Comparison of ENCODE assay signal across 16 mouse cellular contexts in the genomic region with DNA sequence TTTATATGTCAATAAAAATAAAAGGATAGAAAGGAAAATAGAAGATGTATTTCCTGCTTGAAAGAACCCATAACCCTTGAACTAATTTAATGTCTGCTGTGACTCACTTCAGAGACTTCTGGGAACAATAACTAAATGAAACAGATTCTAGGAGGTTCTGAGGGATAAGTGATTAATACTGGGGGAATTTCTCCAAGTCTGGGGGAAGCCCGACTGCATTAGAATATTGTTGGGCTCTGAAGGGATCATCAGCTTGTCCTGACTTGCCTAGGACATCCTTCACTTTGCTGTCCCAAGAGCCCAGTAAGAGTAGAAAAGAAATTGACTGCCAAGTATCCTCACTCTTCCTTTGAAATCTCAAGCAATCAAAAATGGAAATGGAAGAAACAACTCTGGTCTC. TPM values are rescaled to one million over a fixed set of nuclear protein-coding genes. Genes with fewer than 3 reads are reported as not detected.
DNase-seq lines count a peak whose midpoint lies in the region; ATAC-seq and TF ChIP-seq lines count a peak whose summit lies in the region.
"Had no signal": no experiment of that assay in that cellular context is flagged by ENCODE, and none has a peak within 500 bp of the region (broad histone marks: within the 10 kb centered on the region; RNA-seq: fewer than 3 reads in every experiment).

No protein-coding gene starts in this region.

- peak; percentile 29 for DNase-seq in gastrocnemius, postnatal 25 days
- DNase-seq in gastrocnemius, postnatal 4 days (ENCODE audit: low spot score in 2 of 2): no peak
- DNase-seq in limb, embryonic 14.5 days (ENCODE audit: low spot score): peak; percentile 28
- no peak for DNase-seq in limb, embryonic 10.5 days (ENCODE audit: low spot score)
- DNase-seq in CH12.LX (ENCODE audit: extremely low read depth): no peak
- DNase-seq in frontal cortex, postnatal 14 days (ENCODE audit: low spot score in 2 of 2): no peak
- no peak for DNase-seq in T-cell, adult 2 months (ENCODE audit: low spot score)
- DNase-seq: adrenal gland, postnatal 10 days; cerebellum, adult 9-10 months; forebrain, postnatal 0 days; gastrocnemius, postnatal 36 days had no signal

- WGBS in limb, embryonic 14.5 days: 46% methylated on average over 1 of the region's 1 CpGs
- whole genome bisulfite sequencing in limb, embryonic 10.5 days: 60% methylated on average over 1 of the region's 1 CpGs
- WGBS in macrophage (ENCODE audit: missing documents): 36% methylated on average over 1 of the region's 1 CpGs

- in situ Hi-C loops in CH12.LX (cut with MboI; ENCODE audit: low pct_ligation_motif_present, low pct_unique_long_range_greater_than_20kb, low sequenced_read_pairs): no loop called here

- dilution Hi-C loops in CH12.LX (cut with MboI; ENCODE audit: extremely low pct_ligation_motif_present, extremely low pct_unique_long_range_greater_than_20kb, low sequenced_read_pairs): no loop called here

- H3K9ac ChIP-seq in limb, embryonic 14.5 days (ENCODE audit: low read depth, low read length, severe bottlenecking): no peak overlapping the region
- H3K9ac ChIP-seq in CH12.LX (ENCODE audit: insufficient read depth, low read depth): no peak overlapping the region
- H3K9ac ChIP-seq: forebrain, postnatal 0 days; intestine, embryonic 15.5 days; limb, embryonic 12.5 days had no signal

- no peaks in the 10 kb centered on the region for H3K27me3 ChIP-seq in limb, embryonic 14.5 days (ENCODE audit: control insufficient read depth, insufficient read depth, low read length)
- H3K27me3 ChIP-seq in limb, embryonic 10.5 days (ENCODE audit: low read depth, poor library complexity, severe bottlenecking): no peaks in the 10 kb centered on the region
- H3K27me3 ChIP-seq in CH12.LX (replicated peaks): no peaks in the 10 kb centered on the region
- H3K27me3 ChIP-seq: intestine, embryonic 15.5 days; limb, embryonic 12.5 days had no signal

- H3K79me2 ChIP-seq in CH12.LX (replicated peaks; ENCODE audit: control insufficient read depth, extremely low read depth, insufficient read depth, poor library complexity, severe bottlenecking): no peaks in the 10 kb centered on the region
- H3K79me2 ChIP-seq in macrophage (ENCODE audit: inconsistent target): no peaks in the 10 kb centered on the region

- no peak for TF ChIP-seq CTCF in CH12.LX (conservative IDR thresholded peaks at IDR 0.05 in 1 of 2, IDR thresholded peaks at IDR 0.05 in 1 of 2; ENCODE audit: low read depth in 2 of 2, low read length in 2 of 2)

- no peaks in the 10 kb centered on the region for H3K9me3 ChIP-seq in limb, embryonic 14.5 days (ENCODE audit: control insufficient read depth, low read length)
- no peaks in the 10 kb centered on the region for H3K9me3 ChIP-seq in limb, embryonic 10.5 days (replicated peaks)
- no peaks in the 10 kb centered on the region for H3K9me3 ChIP-seq in CH12.LX (replicated peaks; ENCODE audit: low read length)
- H3K9me3 ChIP-seq: intestine, embryonic 15.5 days had no signal

- no peak for TF ChIP-seq EP300 in CH12.LX (IDR thresholded peaks at IDR 0.05; ENCODE audit: low read length)

- H3K36me3 ChIP-seq in limb, embryonic 14.5 days (ENCODE audit: control insufficient read depth, insufficient read depth, low read length): no peaks in the 10 kb centered on the region
- H3K36me3 ChIP-seq in limb, embryonic 10.5 days: no peaks in the 10 kb centered on the region
- H3K36me3 ChIP-seq in CH12.LX (replicated peaks in 1 of 2; ENCODE audit: control insufficient read depth in 1 of 2, insufficient read depth in 1 of 2, low read length in 1 of 2) (no peaks in the 10 kb centered on the region), macrophage (ENCODE audit: inconsistent target) (no peaks in the 10 kb centered on the region)
- H3K36me3 ChIP-seq: intestine, embryonic 15.5 days; limb, embryonic 12.5 days had no signal

- TF ChIP-seq POLR2A in limb, embryonic 14.5 days (IDR thresholded peaks at IDR 0.05; ENCODE audit: borderline replicate concordance, extremely low read depth, insufficient read depth, insufficient read length): no peak
- TF ChIP-seq POLR2A in CH12.LX (IDR thresholded peaks at IDR 0.05; ENCODE audit: low read depth, low read length): no peak

- H3K4me2 ChIP-seq in limb, embryonic 14.5 days (replicated peaks; ENCODE audit: low read depth, low read length, severe bottlenecking): no peak overlapping the region
- H3K4me2 ChIP-seq in CH12.LX (ENCODE audit: insufficient read depth, low read depth, poor library complexity, severe bottlenecking): peak overlapping the region; percentile 50; the same call in 1 of the 2 replicates
- H3K4me2 ChIP-seq: intestine, embryonic 15.5 days; limb, embryonic 12.5 days had no signal

- ATAC-seq in limb, embryonic 14.5 days (ENCODE audit: low FRiP score, low read depth): no peak
- ATAC-seq: forebrain, postnatal 0 days; intestine, embryonic 15.5 days had no signal

- no peak overlapping the region for H3K27ac ChIP-seq in limb, embryonic 14.5 days (replicated peaks; ENCODE audit: low read depth, low read length)
- H3K27ac ChIP-seq in limb, embryonic 10.5 days: no peak overlapping the region
- H3K27ac ChIP-seq in CH12.LX (ENCODE audit: insufficient read depth, low read depth) (no peak overlapping the region), macrophage (peak overlapping the region; percentile 97)
- H3K27ac ChIP-seq: intestine, embryonic 15.5 days; layer of hippocampus, adult 2 months; limb, embryonic 12.5 days had no signal

- no peak overlapping the region for H3K4me3 ChIP-seq in limb, embryonic 14.5 days (replicated peaks; ENCODE audit: low read length)
- no peak overlapping the region for H3K4me3 ChIP-seq in limb, embryonic 10.5 days
- H3K4me3 ChIP-seq in CH12.LX (replicated peaks in 1 of 3; ENCODE audit: low read depth in 2 of 3, low read length in 2 of 3, poor library complexity in 1 of 3) (no peak overlapping the region), macrophage (ENCODE audit: inconsistent target) (no peak overlapping the region)
- H3K4me3 ChIP-seq: erythroblast, embryonic 14.5 days; intestine, embryonic 15.5 days; layer of hippocampus, adult 2 months; limb, embryonic 12.5 days had no signal

- H3K4me1 ChIP-seq in limb, embryonic 14.5 days (ENCODE audit: control insufficient read depth, insufficient read depth, low read length): no peaks in the 10 kb centered on the region
- H3K4me1 ChIP-seq in limb, embryonic 10.5 days: no peaks in the 10 kb centered on the region
- peaks cover 6 to 16% of the 10 kb centered on the region in 2 experiments for H3K4me1 ChIP-seq in CH12.LX (ENCODE audit: control insufficient read depth in 1 of 2, insufficient read depth in 2 of 2)
- H3K4me1 ChIP-seq: intestine, embryonic 15.5 days; limb, embryonic 12.5 days had no signal

- no peak for TF ChIP-seq RAD21 in CH12.LX (IDR thresholded peaks at IDR 0.05; ENCODE audit: low read depth, low read length)

TF ChIP-seq in CH12.LX, 34 proteins besides CTCF, POLR2A, EP300 and RAD21:
- TF ChIP-seq BHLHE40 (IDR thresholded peaks at IDR 0.05; ENCODE audit: low read depth, low read length): no peak
- no peak for TF ChIP-seq ETS1 (conservative IDR thresholded peaks at IDR 0.05; ENCODE audit: low read depth, low read length)
- TF ChIP-seq KAT2A (IDR thresholded peaks at IDR 0.05; ENCODE audit: insufficient replicate concordance, low read length): no peak
- TF ChIP-seq NELFE (IDR thresholded peaks at IDR 0.05; ENCODE audit: low read depth, low read length): no peak
- no peak for TF ChIP-seq MXI1 (IDR thresholded peaks at IDR 0.05; ENCODE audit: low read depth, low read length)
- TF ChIP-seq MAZ (IDR thresholded peaks at IDR 0.05; ENCODE audit: low read depth, low read length): no peak
- no peak for TF ChIP-seq CHD1 (IDR thresholded peaks at IDR 0.05; ENCODE audit: low read depth, low read length)
- TF ChIP-seq SMC3 (IDR thresholded peaks at IDR 0.05; ENCODE audit: low read depth, low read length): no peak
- TF ChIP-seq MAX (IDR thresholded peaks at IDR 0.05; ENCODE audit: low read length): no peak
- TF ChIP-seq HCFC1 (IDR thresholded peaks at IDR 0.05; ENCODE audit: low read depth, low read length): no peak
- TF ChIP-seq POLR2AphosphoS2 (IDR thresholded peaks at IDR 0.05; ENCODE audit: low read depth, low read length): no peak
- TF ChIP-seq NRF1 (IDR thresholded peaks at IDR 0.05; ENCODE audit: low read depth, low read length): no peak
- no peak for TF ChIP-seq GABPA (IDR thresholded peaks at IDR 0.05; ENCODE audit: insufficient replicate concordance, low read depth, low read length)
- no peak for TF ChIP-seq USF1 (IDR thresholded peaks at IDR 0.05; ENCODE audit: low read depth, low read length)
- no peak for TF ChIP-seq TBP (conservative IDR thresholded peaks at IDR 0.05; ENCODE audit: low read depth, low read length)
- no peak for TF ChIP-seq JUND (conservative IDR thresholded peaks at IDR 0.05; ENCODE audit: low read depth, low read length)
- no peak for TF ChIP-seq IRF4 (IDR thresholded peaks at IDR 0.05; ENCODE audit: low read depth, low read length)

RNA-seq across cellular contexts. Expression of a gene that starts 31.4 kb away (rescaled TPM):
- 1 to 10 TPM; 1.9 to 2.5 TPM for total RNA-seq in gastrocnemius, postnatal 25 days (2021)
- total RNA-seq in gastrocnemius, postnatal 4 days (2021): 1 to 10 TPM; 6.6 to 7.6 TPM
- polyA plus RNA-seq in limb, embryonic 14.5 days (2012; rRNA removed): 13.9 and 16.0 TPM in 2 replicates
- 22.5 and 25.3 TPM in 2 replicates for polyA plus RNA-seq in limb, embryonic 14.5 days (2014; fragmentation: Nextera tagmentation; extraction: Ambion mirVana)
- 57.7 and 62.1 TPM in 2 replicates for polyA plus RNA-seq in limb, embryonic 10.5 days (2016; fragmentation: Nextera tagmentation; extraction: Ambion mirVana)
- total RNA-seq in CH12.LX (2012; rRNA removed): 9.9 and 10.2 TPM in 2 replicates
- total RNA-seq in CH12.LX (2014; rRNA removed): 18.3 and 19.2 TPM in 2 replicates
- polyA plus RNA-seq in CH12.LX (2012; ENCODE audit: insufficient read length, low read depth): 11.7 and 12.2 TPM in 2 replicates
- total RNA-seq in macrophage (2018; cell fraction: chromatin; rRNA removed): 10 to 100 TPM in 15 of 26 experiments, 1 to 10 TPM in 11; 1.8 to 18.8 (median 12.6) TPM
- 1 to 10 TPM; 1.3 to 4.7 (median 3.9) TPM for total RNA-seq in macrophage (2018; cell fraction: cytosol; rRNA removed)
- total RNA-seq in macrophage (2018; cell fraction: nucleus; rRNA removed): 10 to 100 TPM in 5 of 26 experiments, 1 to 10 TPM in 21; 1.4 to 21.6 (median 7.9) TPM
- 3.4 to 7.0 TPM (median 4.7 TPM) in 3 replicates for polyA plus RNA-seq in macrophage (2018)

Comparison
In these comparisons a context has a peak if more than half of its experiments do, and no peak if none do; other contexts are left out.
1. DNase-seq: peak in gastrocnemius, postnatal 25 days (single experiment) and limb, embryonic 14.5 days (single experiment); none in gastrocnemius, postnatal 4 days (0 of 2), limb, embryonic 10.5 days (single experiment), CH12.LX (single experiment), frontal cortex, postnatal 14 days (0 of 2) and T-cell, adult 2 months (single experiment).